Mouse (Mus musculus) MEL (cell line): ENCODE measurements around the gene Gabbr1. TPM values are rescaled to one million over a fixed set of nuclear protein-coding genes. Genes with fewer than 3 reads are reported as not detected.
"Not testable (repeated sequence)": the region's sequence is repeated elsewhere in the genome, so short reads cannot be mapped to it uniquely, and the experiment has no call there.

ENCODE experiments used
- DNase-seq: peaks from one replicate; pipeline ENCODE4 v3.0.0; 2011; ENCODE audit warnings: low read depth, low spot score
- H3K27ac ChIP-seq: 2 replicates; pipeline ENCODE4 v1.5.1; 2012; ENCODE audit warnings: low read depth, mild to moderate bottlenecking, control low read depth, low read length, moderate library complexity; ENCODE audit not compliant: control insufficient read depth
- H3K27me3 ChIP-seq, 2 experiments: fragments of 150-350 bp in 1 of 2; sonication (generic) in 1 of 2; 2 replicates each; pipeline ENCODE4 v1.6.1; 2012; ENCODE audit warnings: low read length in 2 of 2, mild to moderate bottlenecking in 2 of 2, improper control_type of control experiment in 1 of 2, moderate library complexity in 1 of 2; ENCODE audit not compliant: insufficient read depth in 2 of 2, control insufficient read depth in 1 of 2
- H3K36me3 ChIP-seq, 2 experiments: 2 replicates each; pipeline ENCODE4 v1.6.1; 2012 to 2014; ENCODE audit warnings: low read length in 2 of 2, improper control_type of control experiment in 1 of 2, inconsistent platforms in 1 of 2, mild to moderate bottlenecking in 1 of 2; ENCODE audit not compliant: insufficient read depth in 2 of 2, control insufficient read depth in 1 of 2
- H3K4me1 ChIP-seq, 2 experiments: fragments of 150-350 bp in 1 of 2; sonication (generic) in 1 of 2; 2 replicates each; pipeline ENCODE4 v1.6.1; 2012; ENCODE audit warnings: low read length in 2 of 2, improper control_type of control experiment in 1 of 2, mild to moderate bottlenecking in 1 of 2; ENCODE audit not compliant: insufficient read depth in 2 of 2, control insufficient read depth in 1 of 2
- H3K4me3 ChIP-seq, 2 experiments: fragments of 150-350 bp in 1 of 2; sonication (generic) in 1 of 2; 2 replicates each; pipeline ENCODE4 v1.5.1; 2012; ENCODE audit warnings: low read depth in 2 of 2, low read length in 2 of 2, mild to moderate bottlenecking in 2 of 2, moderate library complexity in 2 of 2, control low read depth in 1 of 2, improper control_type of control experiment in 1 of 2; ENCODE audit not compliant: control insufficient read depth in 1 of 2, insufficient read depth in 1 of 2
- H3K79me2 ChIP-seq: 2 replicates; pipeline ENCODE4 v1.6.1; 2012; ENCODE audit warnings: mild to moderate bottlenecking, low read length, moderate library complexity; ENCODE audit not compliant: control insufficient read depth, poor library complexity, insufficient read depth
- H3K9ac ChIP-seq: 2 replicates; pipeline ENCODE4 v1.6.1; 2012; ENCODE audit warnings: low read depth, mild to moderate bottlenecking, control low read depth, low read length, moderate library complexity; ENCODE audit not compliant: control insufficient read depth, poor library complexity, severe bottlenecking
- H3K9me3 ChIP-seq: fragments of 150-350 bp; sonication (generic); replicated peaks from 2 replicates; pipeline ENCODE4 v1.6.1; 2012; ENCODE audit warnings: mild to moderate bottlenecking, low read length, improper control_type of control experiment, moderate library complexity; ENCODE audit not compliant: insufficient read depth
- CHD1 ChIP-seq: IDR thresholded peaks from 2 replicates; pipeline ENCODE4 v1.6.1; 2012; ENCODE audit warnings: low read depth, mild to moderate bottlenecking, inconsistent platforms, low read length, improper control_type of control experiment
- EP300 ChIP-seq, 2 experiments: IDR thresholded peaks; 2 replicates each; pipeline ENCODE4 v1.6.1; 2011; ENCODE audit warnings: improper control_type of control experiment in 2 of 2, low read length in 2 of 2, low read depth in 1 of 2, mild to moderate bottlenecking in 1 of 2
- GABPA ChIP-seq: IDR thresholded peaks from 2 replicates; pipeline ENCODE4 v1.6.1; 2012; ENCODE audit warnings: low read depth, mild to moderate bottlenecking, inconsistent platforms, low read length, improper control_type of control experiment, moderate library complexity
- JUND ChIP-seq: IDR thresholded peaks from 2 replicates; pipeline ENCODE4 v1.6.1; 2011; ENCODE audit warnings: low read depth, mild to moderate bottlenecking, improper control_type of control experiment, low read length
- MAFK ChIP-seq: IDR thresholded peaks from 2 replicates; pipeline ENCODE4 v1.6.1; 2011; ENCODE audit warnings: low read depth, mild to moderate bottlenecking, low read length, improper control_type of control experiment, borderline replicate concordance
- MAX ChIP-seq: IDR thresholded peaks from 2 replicates; pipeline ENCODE4 v1.6.1; 2011; ENCODE audit warnings: low read length, improper control_type of control experiment
- MAZ ChIP-seq: IDR thresholded peaks from 2 replicates; pipeline ENCODE4 v1.6.1; 2012; ENCODE audit warnings: low read depth, mild to moderate bottlenecking, inconsistent platforms, low read length, improper control_type of control experiment
- MXI1 ChIP-seq: IDR thresholded peaks from 2 replicates; pipeline ENCODE4 v1.6.1; 2011; ENCODE audit warnings: mild to moderate bottlenecking, low read depth, low read length, improper control_type of control experiment
- MYB ChIP-seq: IDR thresholded peaks from 2 replicates; pipeline ENCODE4 v1.6.1; 2011; ENCODE audit warnings: mild to moderate bottlenecking, low read depth, low read length, improper control_type of control experiment
- NELFE ChIP-seq: IDR thresholded peaks from 2 replicates; pipeline ENCODE4 v1.6.1; 2011; ENCODE audit warnings: low read depth, low read length, improper control_type of control experiment
- RAD21 ChIP-seq: IDR thresholded peaks from 2 replicates; pipeline ENCODE4 v1.6.1; 2011; ENCODE audit warnings: mild to moderate bottlenecking, low read depth, low read length, improper control_type of control experiment
- SIN3A ChIP-seq: IDR thresholded peaks from 2 replicates; pipeline ENCODE4 v1.6.1; 2012; ENCODE audit warnings: low read length, improper control_type of control experiment, inconsistent platforms
- UBTF ChIP-seq: IDR thresholded peaks from 2 replicates; pipeline ENCODE4 v1.6.1; 2012; ENCODE audit warnings: low read depth, mild to moderate bottlenecking, inconsistent platforms, low read length, improper control_type of control experiment, moderate library complexity, borderline replicate concordance; ENCODE audit not compliant: insufficient read depth
- USF1 ChIP-seq: IDR thresholded peaks from 2 replicates; pipeline ENCODE4 v1.6.1; 2014; ENCODE audit warnings: low read depth, mild to moderate bottlenecking, inconsistent platforms, low read length, improper control_type of control experiment, moderate library complexity
- ZKSCAN1 ChIP-seq: IDR thresholded peaks from 2 replicates; pipeline ENCODE4 v1.6.1; 2012; ENCODE audit warnings: low read depth, mild to moderate bottlenecking, inconsistent platforms, low read length, improper control_type of control experiment, moderate library complexity
- polyA plus RNA-seq, 2 experiments: library from polyadenylated mRNA; stranded (reverse) in 1 of 2; unstranded in 1 of 2; fragments of >175 nt in 1 of 2; fragments of >200 nt in 1 of 2; gene quantifications; 2 replicates each; pipeline versions ENCODE4 v1.2.1 to v1.2.4; 2012; ENCODE audit warnings: low replicate concordance in 2 of 2, low read depth in 1 of 2; ENCODE audit not compliant: insufficient read length in 2 of 2, insufficient read depth in 1 of 2, missing spikeins in 1 of 2
- total RNA-seq: library from RNA; depleted of rRNA; stranded (reverse); fragments of 300-350 nt; gene quantifications from 2 replicates; pipeline ENCODE4 v1.2.3, GENCODE M21; 2012

Gabbr1 gene
- total and polyA plus RNA-seq, 3 experiments: 2.2 to 14.6 TPM; not detected in 1

DNA sequence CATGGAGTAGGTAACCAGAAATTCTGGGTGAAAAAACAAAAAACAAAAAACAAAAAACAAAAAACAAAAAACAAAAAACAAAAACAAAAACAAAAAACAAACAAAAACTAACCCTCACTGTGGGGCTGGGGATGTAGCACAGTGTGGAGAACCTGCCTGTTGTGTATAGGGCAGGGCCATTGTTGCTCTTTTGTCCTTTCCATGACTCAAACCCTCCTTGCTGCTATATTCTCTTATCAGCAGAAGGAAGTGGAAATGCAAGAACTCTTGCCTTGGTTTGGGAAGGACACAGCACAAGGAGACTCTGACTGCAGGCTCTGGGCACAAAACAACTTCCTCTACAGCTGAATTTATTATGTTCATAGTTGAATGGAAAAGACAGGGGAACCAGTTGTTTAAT, 29.4 kb upstream of the Gabbr1 start:
- Histone ChIP-seq H3K4me1 (no peaks in the 10 kb centered on the region), H3K27me3 (peaks cover 0 to 9% of the 10 kb centered on the region in 2 experiments), H3K79me2 (no peaks in the 10 kb centered on the region), H3K27ac (no peak overlapping the region), H3K36me3 (no peaks in the 10 kb centered on the region), H3K4me3 (no peak overlapping the region), H3K9me3 (no peaks in the 10 kb centered on the region), H3K9ac (no peak overlapping the region)
- TF ChIP-seq UBTF (no peak), GABPA (no peak), MXI1 (no peak), MAX (no peak), SIN3A (no peak), ZKSCAN1 (no peak), NELFE (no peak), MAFK (no peak), MYB (no peak), MAZ (no peak), EP300 (IDR thresholded peaks at IDR 0.05; ENCODE audit: low read depth in 1 of 2, low read length in 2 of 2) (no peak)
- DNase-seq: no peak

DNA sequence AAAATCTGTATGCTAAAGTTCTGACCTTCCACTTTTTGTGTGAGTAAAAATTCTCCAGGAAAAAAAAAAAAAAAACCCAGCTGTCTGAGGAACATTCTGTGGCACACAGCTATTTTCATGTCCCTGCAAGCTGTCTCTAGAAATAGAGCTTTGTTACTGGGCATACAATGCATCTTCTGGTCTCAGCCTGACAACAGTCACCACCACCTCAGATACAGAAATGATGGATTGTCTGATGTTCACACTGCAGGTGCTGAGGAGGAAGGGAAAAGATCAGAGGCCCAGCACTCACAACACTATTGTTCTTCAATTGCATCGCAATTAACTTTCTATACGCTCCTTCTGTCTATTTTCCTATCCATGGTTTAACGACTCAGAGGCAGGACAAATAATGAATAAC, 27.4 kb upstream of the Gabbr1 start:
- TF ChIP-seq CHD1 (no peak), RAD21 (no peak), JUND (no peak), MAX (no peak), USF1 (no peak)
- no peak for DNase-seq
- Histone ChIP-seq H3K9ac (no peak overlapping the region), H3K9me3 (no peaks in the 10 kb centered on the region), H3K4me1 (no peaks in the 10 kb centered on the region), H3K27me3 (peaks cover 0 to 9% of the 10 kb centered on the region in 2 experiments), H3K27ac (no peak overlapping the region), H3K36me3 (no peaks in the 10 kb centered on the region), H3K4me3 (no peak overlapping the region), H3K79me2 (no peaks in the 10 kb centered on the region)

DNA sequence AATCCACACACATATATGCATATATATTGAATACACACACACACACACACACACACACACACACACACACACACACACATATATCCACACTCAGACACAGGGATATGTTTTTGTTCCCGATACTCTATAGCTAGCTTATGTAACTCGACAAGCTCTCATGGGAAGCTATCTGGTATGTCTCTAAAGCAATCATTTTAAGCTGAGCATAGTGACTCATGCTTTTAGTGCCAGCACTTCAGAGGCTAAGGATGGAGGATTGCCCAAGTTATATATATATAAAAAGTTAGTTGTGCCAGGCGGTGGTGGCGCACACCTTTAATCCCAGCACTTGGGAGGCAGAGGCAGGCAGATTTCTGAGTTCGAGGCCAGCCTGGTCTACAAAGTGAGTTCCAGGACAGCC, 26.5 kb upstream of the Gabbr1 start:
- H3K4me3 ChIP-seq, H3K4me1 ChIP-seq, H3K79me2 ChIP-seq, DNase-seq, H3K9ac ChIP-seq, H3K9me3 ChIP-seq, H3K36me3 ChIP-seq, H3K27ac ChIP-seq, H3K27me3 ChIP-seq: not testable (repeated sequence)
